Mouse (Mus musculus) E14TG2a.4 (cell line): ENCODE measurements around the gene Mapk3.

Experiments used
- CTCF ChIP-seq: conservative IDR thresholded peaks from 2 replicates; pipeline ENCODE4 v1.5.1; 2014; ENCODE audit warnings: low read length
- NANOG ChIP-seq: IDR thresholded peaks from 2 replicates; pipeline ENCODE4 v1.6.1; 2014; ENCODE audit warnings: borderline replicate concordance, low read length, mixed read lengths
- POU5F1 ChIP-seq: IDR thresholded peaks from 2 replicates; pipeline ENCODE4 v1.6.1; 2014; ENCODE audit warnings: low read length, borderline replicate concordance

GRCm38 (mm10) chr7:126746066-126746465 lies 13.3 kb upstream of the Mapk3 start:
- TF ChIP-seq CTCF, result no peak
- TF ChIP-seq POU5F1, result no peak
- no peak for TF ChIP-seq NANOG
